7 mouse cellular contexts compared by ENCODE assay signal in genomic region chr16:95824720-95825534, GRCm38 (mm10).
A peak's percentile ranks its signal among the peaks of the same experiment; 100 is the strongest.
DNase-seq lines count a peak whose midpoint lies in the region; ATAC-seq and TF ChIP-seq lines count a peak whose summit lies in the region.

No protein-coding gene starts in this region.

- no peaks in the 10 kb centered on the region for H3K9me3 ChIP-seq in heart, embryonic 13.5 days
- H3K9me3 ChIP-seq in forebrain, embryonic 12.5 days = no peaks in the 10 kb centered on the region

- WGBS in heart, embryonic 13.5 days = 5% methylated on average over 7 of the region's 7 CpGs
- 11% methylated on average over 7 of the region's 7 CpGs for WGBS in small intestine, adult 2 months
- 55% methylated on average over 7 of the region's 7 CpGs for WGBS in forebrain, embryonic 12.5 days

- H3K4me2 ChIP-seq in heart, embryonic 13.5 days = peak overlapping the region; percentile 44
- no peak overlapping the region for H3K4me2 ChIP-seq in forebrain, embryonic 12.5 days

- ATAC-seq in heart, embryonic 13.5 days (ENCODE audit: extremely low read depth, insufficient number of reproducible peaks, low FRiP score, low TSS enrichment) = peak; percentile 39; the same call in 1 of the 2 replicates
- ATAC-seq in forebrain, embryonic 12.5 days (ENCODE audit: low FRiP score) = no peak

- DNase-seq in adrenal gland, postnatal 14 days = peak; percentile 85
- peak; percentile 76 to 77 for DNase-seq in cerebellum, postnatal 25 days
- DNase-seq in kidney, adult 9 months = peak; percentile 51
- DNase-seq in lung, postnatal 10 days = peak; percentile 86

- no peak for TF ChIP-seq CTCF in small intestine, adult 2 months (IDR thresholded peaks at IDR 0.05; ENCODE audit: extremely low read depth, insufficient read length, insufficient replicate concordance, low read depth, low read length)

- H3K27ac ChIP-seq in heart, embryonic 13.5 days (replicated peaks) = peak overlapping the region; percentile 88
- H3K27ac ChIP-seq in small intestine, adult 2 months (ENCODE audit: insufficient read depth, low read depth, low read length) = peak overlapping the region; percentile 31; the same call in 1 of the 2 replicates
- no peak overlapping the region for H3K27ac ChIP-seq in forebrain, embryonic 12.5 days

- H3K27me3 ChIP-seq in heart, embryonic 13.5 days (replicated peaks) = no peaks in the 10 kb centered on the region
- no peaks in the 10 kb centered on the region for H3K27me3 ChIP-seq in small intestine, adult 2 months (ENCODE audit: control insufficient read depth, insufficient read depth, low read length)
- 0 out of 2 replicates have a peak, but pooled peaks cover 3% of the 10 kb centered on the region for H3K27me3 ChIP-seq in forebrain, embryonic 12.5 days

- no peaks in the 10 kb centered on the region for H3K36me3 ChIP-seq in heart, embryonic 13.5 days
- no peaks in the 10 kb centered on the region for H3K36me3 ChIP-seq in small intestine, adult 2 months (ENCODE audit: control insufficient read depth, insufficient read depth, low read length)
- no peaks in the 10 kb centered on the region for H3K36me3 ChIP-seq in forebrain, embryonic 12.5 days (replicated peaks)

- H3K4me1 ChIP-seq in heart, embryonic 13.5 days = peaks cover 35% of the 10 kb centered on the region
- peaks cover 18% of the 10 kb centered on the region for H3K4me1 ChIP-seq in small intestine, adult 2 months (ENCODE audit: control insufficient read depth, insufficient read depth, insufficient read length, low read length)
- H3K4me1 ChIP-seq in forebrain, embryonic 12.5 days = peaks cover 8% of the 10 kb centered on the region

- no peak overlapping the region for H3K4me3 ChIP-seq in heart, embryonic 13.5 days
- H3K4me3 ChIP-seq in small intestine, adult 2 months (ENCODE audit: low read depth, low read length) = no peak overlapping the region
- no peak overlapping the region for H3K4me3 ChIP-seq in forebrain, embryonic 12.5 days (replicated peaks)

- TF ChIP-seq POLR2A in small intestine, adult 2 months (IDR thresholded peaks at IDR 0.05; ENCODE audit: low read depth, low read length) = no peak

- H3K9ac ChIP-seq in heart, embryonic 13.5 days = peak overlapping the region; percentile 58; the same call in 1 of the 2 replicates
- no peak overlapping the region for H3K9ac ChIP-seq in forebrain, embryonic 12.5 days
